Comparison of ENCODE assay signal across 23 mouse cellular contexts in the genomic region with DNA sequence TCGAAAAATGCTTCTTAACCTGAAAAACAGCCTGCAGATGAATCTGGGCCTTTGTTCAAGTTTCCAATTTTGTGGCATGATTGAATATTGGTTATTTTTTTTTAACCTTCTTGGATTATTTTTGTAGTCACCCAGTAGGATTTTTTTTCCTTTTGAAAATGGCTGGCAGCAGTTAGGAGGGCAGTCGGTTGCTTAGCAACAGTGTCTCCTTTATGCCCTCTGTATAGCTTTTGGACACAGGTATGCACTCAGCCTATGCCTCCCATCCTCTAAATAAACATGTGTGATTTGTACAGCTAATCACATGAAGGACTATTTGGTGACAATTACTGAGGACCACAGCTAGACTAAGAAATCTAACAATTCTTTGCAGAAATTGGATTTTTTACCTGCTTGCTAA.
DNase-seq lines count a peak whose midpoint lies in the region; ATAC-seq lines count a peak whose summit lies in the region.
"Had no signal": no experiment of that assay in that cellular context is flagged by ENCODE, and none has a peak within 500 bp of the region (broad histone marks: within the 10 kb centered on the region; RNA-seq: fewer than 3 reads in every experiment).

No protein-coding gene starts in this region.

- H3K4me1 ChIP-seq in midbrain, embryonic 11.5 days (ENCODE audit: control insufficient read depth, insufficient read depth, low read length) = no peaks in the 10 kb centered on the region
- H3K4me1 ChIP-seq in midbrain, embryonic 10.5 days = 0 out of 2 replicates have a peak, but pooled peaks cover 3% of the 10 kb centered on the region
- no peaks in the 10 kb centered on the region for H3K4me1 ChIP-seq in midbrain, embryonic 15.5 days
- H3K4me1 ChIP-seq in midbrain, embryonic 16.5 days (ENCODE audit: control insufficient read depth, insufficient read depth, low read length) = 0 out of 2 replicates have a peak, but pooled peaks cover 2% of the 10 kb centered on the region
- H3K4me1 ChIP-seq: embryonic facial prominence, embryonic 10.5 days; embryonic facial prominence, embryonic 12.5 days; forebrain, embryonic 13.5 days; forebrain, embryonic 15.5 days had no signal

- no peaks in the 10 kb centered on the region for H3K36me3 ChIP-seq in midbrain, embryonic 11.5 days (ENCODE audit: control insufficient read depth, insufficient read depth, low read length)
- no peaks in the 10 kb centered on the region for H3K36me3 ChIP-seq in midbrain, embryonic 10.5 days
- H3K36me3 ChIP-seq in midbrain, embryonic 15.5 days (replicated peaks) = no peaks in the 10 kb centered on the region
- no peaks in the 10 kb centered on the region for H3K36me3 ChIP-seq in midbrain, embryonic 16.5 days (ENCODE audit: control insufficient read depth, insufficient read depth, low read length)
- H3K36me3 ChIP-seq: embryonic facial prominence, embryonic 10.5 days; embryonic facial prominence, embryonic 12.5 days; forebrain, embryonic 15.5 days; G1E had no signal

- peak; percentile 67 for DNase-seq in midbrain, embryonic 11.5 days (ENCODE audit: low spot score, missing footprints)
- no peak for DNase-seq in midbrain, embryonic 10.5 days (ENCODE audit: low spot score)
- DNase-seq: adrenal gland, adult 2 months; adrenal gland, postnatal 10 days; adrenal gland, postnatal 25 days; B cell, adult 2 months; cerebellum, adult 11-12 months; cerebellum, adult 2 months; cerebellum, adult 9-10 months; cerebellum, postnatal 10 days; cerebellum, postnatal 25 days; forebrain, postnatal 0 days had no signal

- no peak overlapping the region for H3K4me2 ChIP-seq in midbrain, embryonic 11.5 days
- H3K4me2 ChIP-seq in midbrain, embryonic 15.5 days = no peak overlapping the region
- H3K4me2 ChIP-seq in midbrain, embryonic 16.5 days (ENCODE audit: low read length) = no peak overlapping the region
- H3K4me2 ChIP-seq: embryonic facial prominence, embryonic 12.5 days; forebrain, embryonic 13.5 days; forebrain, embryonic 15.5 days had no signal

- no peak overlapping the region for H3K4me3 ChIP-seq in midbrain, embryonic 11.5 days (ENCODE audit: low read depth, low read length)
- no peak overlapping the region for H3K4me3 ChIP-seq in midbrain, embryonic 10.5 days
- H3K4me3 ChIP-seq in midbrain, embryonic 15.5 days = no peak overlapping the region
- no peak overlapping the region for H3K4me3 ChIP-seq in midbrain, embryonic 16.5 days (ENCODE audit: low read depth, low read length)
- H3K4me3 ChIP-seq: embryonic facial prominence, embryonic 10.5 days; embryonic facial prominence, embryonic 12.5 days; forebrain, embryonic 13.5 days; forebrain, embryonic 15.5 days had no signal

- ATAC-seq in midbrain, embryonic 11.5 days (ENCODE audit: low FRiP score) = no peak
- peak; percentile 79; the same call in 1 of the 2 replicates for ATAC-seq in midbrain, embryonic 15.5 days (replicated peaks)
- ATAC-seq in midbrain, embryonic 16.5 days = no peak
- ATAC-seq in activated CD4-positive, CD25-positive, alpha-beta regulatory T cell, adult 4 months = no peak
- ATAC-seq: CD4-positive, CD25-positive, alpha-beta regulatory T cell, adult 4 months; forebrain, embryonic 13.5 days; forebrain, embryonic 15.5 days; forebrain, postnatal 0 days; Patski had no signal

- no peak overlapping the region for H3K9ac ChIP-seq in midbrain, embryonic 11.5 days (ENCODE audit: low read length)
- no peak overlapping the region for H3K9ac ChIP-seq in midbrain, embryonic 15.5 days
- H3K9ac ChIP-seq in midbrain, embryonic 16.5 days (ENCODE audit: low read depth, low read length) = no peak overlapping the region
- H3K9ac ChIP-seq: embryonic facial prominence, embryonic 12.5 days; forebrain, embryonic 13.5 days; forebrain, embryonic 15.5 days; forebrain, postnatal 0 days had no signal

- H3K9me3 ChIP-seq in midbrain, embryonic 11.5 days (ENCODE audit: control insufficient read depth, low read length) = no peaks in the 10 kb centered on the region
- H3K9me3 ChIP-seq in midbrain, embryonic 10.5 days (replicated peaks) = no peaks in the 10 kb centered on the region
- H3K9me3 ChIP-seq in midbrain, embryonic 15.5 days = no peaks in the 10 kb centered on the region
- H3K9me3 ChIP-seq in midbrain, embryonic 16.5 days (replicated peaks; ENCODE audit: control insufficient read depth, low read length, poor library complexity, severe bottlenecking) = no peaks in the 10 kb centered on the region
- H3K9me3 ChIP-seq: embryonic facial prominence, embryonic 10.5 days; embryonic facial prominence, embryonic 12.5 days; forebrain, embryonic 13.5 days; forebrain, embryonic 15.5 days; G1E had no signal

- H3K27me3 ChIP-seq in midbrain, embryonic 11.5 days (ENCODE audit: control insufficient read depth, insufficient read depth, low read length) = no peaks in the 10 kb centered on the region
- H3K27me3 ChIP-seq in midbrain, embryonic 10.5 days (ENCODE audit: low read depth, poor library complexity, severe bottlenecking) = no peaks in the 10 kb centered on the region
- no peaks in the 10 kb centered on the region for H3K27me3 ChIP-seq in midbrain, embryonic 15.5 days (replicated peaks)
- no peaks in the 10 kb centered on the region for H3K27me3 ChIP-seq in midbrain, embryonic 16.5 days (ENCODE audit: control insufficient read depth, insufficient read depth, low read depth, low read length)
- H3K27me3 ChIP-seq: CH12.LX; embryonic facial prominence, embryonic 12.5 days; forebrain, embryonic 13.5 days; forebrain, embryonic 15.5 days; Patski had no signal

- 85% methylated on average over 2 of the region's 2 CpGs for WGBS in midbrain, embryonic 11.5 days
- WGBS in midbrain, embryonic 10.5 days = 85% methylated on average over 2 of the region's 2 CpGs
- WGBS in midbrain, embryonic 15.5 days = 82% methylated on average over 2 of the region's 2 CpGs
- WGBS in midbrain, embryonic 16.5 days = 82% methylated on average over 2 of the region's 2 CpGs

- H3K27ac ChIP-seq in midbrain, embryonic 11.5 days (ENCODE audit: low read depth, low read length) = no peak overlapping the region
- H3K27ac ChIP-seq in midbrain, embryonic 10.5 days (replicated peaks) = no peak overlapping the region
- H3K27ac ChIP-seq in midbrain, embryonic 15.5 days = no peak overlapping the region
- H3K27ac ChIP-seq in midbrain, embryonic 16.5 days (ENCODE audit: low read length) = no peak overlapping the region
- H3K27ac ChIP-seq: embryonic facial prominence, embryonic 10.5 days; embryonic facial prominence, embryonic 12.5 days; forebrain, embryonic 13.5 days; forebrain, embryonic 15.5 days had no signal
